Mouse (Mus musculus) embryonic fibroblast, embryonic 13.5 days (primary cell): ENCODE results near the gene Ccser2.

ENCODE experiments used
- CTCF ChIP-seq: IDR thresholded peaks from 2 replicates; pipeline ENCODE4 v1.5.1; 2011; ENCODE audit warnings: mild to moderate bottlenecking, control low read depth, low read length, moderate library complexity, borderline replicate concordance; ENCODE audit not compliant: insufficient read depth
- POLR2A ChIP-seq: IDR thresholded peaks from 2 replicates; pipeline ENCODE4 v1.6.1; 2011; ENCODE audit warnings: low read depth, mild to moderate bottlenecking, control low read depth, low read length, moderate library complexity

DNA sequence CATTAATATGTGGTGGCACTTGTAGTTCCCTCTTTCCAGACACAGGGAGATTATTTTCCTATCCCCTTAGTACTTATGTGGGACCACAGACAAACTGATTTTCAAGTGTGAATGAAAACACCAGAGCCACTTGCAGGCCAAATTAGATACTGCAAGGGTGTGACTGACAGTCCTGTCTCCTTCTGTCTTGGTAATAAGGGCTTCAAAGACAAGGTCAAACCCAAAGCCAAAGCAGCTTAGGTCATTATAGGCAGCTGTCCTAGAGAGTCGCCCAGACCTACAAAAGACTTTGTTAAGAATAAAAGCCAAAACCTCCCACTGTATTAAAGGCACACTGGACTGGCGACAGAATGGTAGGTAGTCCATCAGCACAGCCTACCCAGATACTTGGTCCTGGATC, 30.6 kb downstream of the Ccser2 start:
- TF ChIP-seq CTCF = no peak
- no peak for TF ChIP-seq POLR2A
